Mouse (Mus musculus): ENCODE measurements around the gene Vax2. TPM values are rescaled to one million over a fixed set of nuclear protein-coding genes. Genes with fewer than 3 reads are reported as not detected.

The Vax2 gene
- polyA plus RNA-seq, 2 experiments, result 1.1 to 1.4 TPM

GRCm38 (mm10) chr6:83731128-83731527 is 20.1 kb downstream of the Vax2 start:
- Histone ChIP-seq H3K27me3 (ENCODE audit: control insufficient read depth, insufficient read depth, low read length) (no peaks in the 10 kb centered on the region), H3K4me2 (replicated peaks; ENCODE audit: low read depth, low read length, severe bottlenecking) (no peak overlapping the region), H3K27ac (replicated peaks; ENCODE audit: low read depth, low read length) (no peak overlapping the region), H3K4me3 (replicated peaks; ENCODE audit: low read length) (no peak overlapping the region), H3K4me1 (ENCODE audit: control insufficient read depth, insufficient read depth, low read length) (no peaks in the 10 kb centered on the region), H3K36me3 (ENCODE audit: control insufficient read depth, insufficient read depth, low read length) (no peaks in the 10 kb centered on the region), H3K9ac (ENCODE audit: low read depth, low read length, severe bottlenecking) (no peak overlapping the region), H3K9me3 (ENCODE audit: control insufficient read depth, low read length) (no peaks in the 10 kb centered on the region)
- WGBS, result 28% methylated on average over 5 of the region's 5 CpGs
- no peak for TF ChIP-seq POLR2A (IDR thresholded peaks at IDR 0.05; ENCODE audit: borderline replicate concordance, extremely low read depth, insufficient read depth, insufficient read length)
- DNase-seq (ENCODE audit: low spot score) (no peak), ATAC-seq (ENCODE audit: low FRiP score, low read depth) (no peak)

- no peak for ATAC-seq (ENCODE audit: low FRiP score, low read depth)
- 37% methylated on average over 13 of the region's 13 CpGs for WGBS
- Histone ChIP-seq H3K27ac (replicated peaks; ENCODE audit: low read depth, low read length) (no peak overlapping the region), H3K4me1 (ENCODE audit: control insufficient read depth, insufficient read depth, low read length) (peaks cover 7% of the 10 kb centered on the region), H3K4me3 (replicated peaks; ENCODE audit: low read length) (no peak overlapping the region), H3K36me3 (ENCODE audit: control insufficient read depth, insufficient read depth, low read length) (no peaks in the 10 kb centered on the region), H3K27me3 (ENCODE audit: control insufficient read depth, insufficient read depth, low read length) (no peaks in the 10 kb centered on the region), H3K4me2 (replicated peaks; ENCODE audit: low read depth, low read length, severe bottlenecking) (no peak overlapping the region), H3K9me3 (ENCODE audit: control insufficient read depth, low read length) (no peaks in the 10 kb centered on the region), H3K9ac (ENCODE audit: low read depth, low read length, severe bottlenecking) (no peak overlapping the region)
- no peak for DNase-seq (ENCODE audit: low spot score)
- no peak for TF ChIP-seq POLR2A (IDR thresholded peaks at IDR 0.05; ENCODE audit: borderline replicate concordance, extremely low read depth, insufficient read depth, insufficient read length)
Observed at GRCm38 (mm10) chr6:83737311-83737710, 26.2 kb downstream of the Vax2 start.

GRCm38 (mm10) chr6:83738596-83738995 is 27.5 kb downstream of the Vax2 start:
- no peak overlapping the region for H3K27ac ChIP-seq (replicated peaks; ENCODE audit: low read depth, low read length)
- no peak overlapping the region for H3K9ac ChIP-seq (ENCODE audit: low read depth, low read length, severe bottlenecking)
- no peak overlapping the region for H3K4me2 ChIP-seq (replicated peaks; ENCODE audit: low read depth, low read length, severe bottlenecking)
- DNase-seq (ENCODE audit: low spot score) (peak; percentile 32), ATAC-seq (ENCODE audit: low FRiP score, low read depth) (no peak)
- peaks cover 7% of the 10 kb centered on the region for H3K4me1 ChIP-seq (ENCODE audit: control insufficient read depth, insufficient read depth, low read length)
- no peak overlapping the region for H3K4me3 ChIP-seq (replicated peaks; ENCODE audit: low read length)
- no peaks in the 10 kb centered on the region for H3K9me3 ChIP-seq (ENCODE audit: control insufficient read depth, low read length)
- 52% methylated on average over 6 of the region's 6 CpGs for WGBS
- no peak for TF ChIP-seq POLR2A (IDR thresholded peaks at IDR 0.05; ENCODE audit: borderline replicate concordance, extremely low read depth, insufficient read depth, insufficient read length)
- no peaks in the 10 kb centered on the region for H3K36me3 ChIP-seq (ENCODE audit: control insufficient read depth, insufficient read depth, low read length)
- H3K27me3 ChIP-seq (ENCODE audit: control insufficient read depth, insufficient read depth, low read length), result no peaks in the 10 kb centered on the region

GRCm38 (mm10) chr6:83742761-83743160 is 31.7 kb downstream of the Vax2 start, which contains the start of gene Atp6v1b1:
TSS of gene Atp6v1b1 (plus strand) at chr6:83742990.
- Histone ChIP-seq H3K4me2 (replicated peaks; ENCODE audit: low read depth, low read length, severe bottlenecking) (no peak within 1 kb of the TSS), H3K4me3 (replicated peaks; ENCODE audit: low read length) (no peak within 1 kb of the TSS), H3K27ac (replicated peaks; ENCODE audit: low read depth, low read length) (no peak within 1 kb of the TSS), H3K9me3 (ENCODE audit: control insufficient read depth, low read length) (no peaks in the 10 kb centered on the region), H3K9ac (ENCODE audit: low read depth, low read length, severe bottlenecking) (no peak within 1 kb of the TSS), H3K4me1 (ENCODE audit: control insufficient read depth, insufficient read depth, low read length) (peaks cover 7% of the 10 kb centered on the region), H3K27me3 (ENCODE audit: control insufficient read depth, insufficient read depth, low read length) (no peaks in the 10 kb centered on the region), H3K36me3 (ENCODE audit: control insufficient read depth, insufficient read depth, low read length) (no peaks in the 10 kb centered on the region)
- no peak for TF ChIP-seq POLR2A (IDR thresholded peaks at IDR 0.05; ENCODE audit: borderline replicate concordance, extremely low read depth, insufficient read depth, insufficient read length)
- WGBS, result 71% methylated on average over 5 of the region's 5 CpGs
- ATAC-seq (ENCODE audit: low FRiP score, low read depth) (no peak), DNase-seq (ENCODE audit: low spot score) (no peak)

GRCm38 (mm10) chr6:83743212-83743611 is 32.1 kb downstream of the Vax2 start:
- no peak overlapping the region for H3K4me3 ChIP-seq (replicated peaks; ENCODE audit: low read length)
- H3K9ac ChIP-seq (ENCODE audit: low read depth, low read length, severe bottlenecking), result no peak overlapping the region
- H3K9me3 ChIP-seq (ENCODE audit: control insufficient read depth, low read length), result no peaks in the 10 kb centered on the region
- ATAC-seq (ENCODE audit: low FRiP score, low read depth), result no peak
- H3K27me3 ChIP-seq (ENCODE audit: control insufficient read depth, insufficient read depth, low read length), result no peaks in the 10 kb centered on the region
- no peak overlapping the region for H3K4me2 ChIP-seq (replicated peaks; ENCODE audit: low read depth, low read length, severe bottlenecking)
- peaks cover 7% of the 10 kb centered on the region for H3K4me1 ChIP-seq (ENCODE audit: control insufficient read depth, insufficient read depth, low read length)
- 65% methylated on average over 5 of the region's 5 CpGs for WGBS
- no peak for TF ChIP-seq POLR2A (IDR thresholded peaks at IDR 0.05; ENCODE audit: borderline replicate concordance, extremely low read depth, insufficient read depth, insufficient read length)
- H3K36me3 ChIP-seq (ENCODE audit: control insufficient read depth, insufficient read depth, low read length), result no peaks in the 10 kb centered on the region
- no peak overlapping the region for H3K27ac ChIP-seq (replicated peaks; ENCODE audit: low read depth, low read length)
- no peak for DNase-seq (ENCODE audit: low spot score)

GRCm38 (mm10) chr6:83744126-83744525 is 33.1 kb downstream of the Vax2 start:
- H3K9me3 ChIP-seq (ENCODE audit: control insufficient read depth, low read length), result no peaks in the 10 kb centered on the region
- H3K4me2 ChIP-seq (replicated peaks; ENCODE audit: low read depth, low read length, severe bottlenecking), result no peak overlapping the region
- H3K27me3 ChIP-seq (ENCODE audit: control insufficient read depth, insufficient read depth, low read length), result no peaks in the 10 kb centered on the region
- no peak for ATAC-seq (ENCODE audit: low FRiP score, low read depth)
- 65% methylated on average over 5 of the region's 5 CpGs for WGBS
- no peak for TF ChIP-seq POLR2A (IDR thresholded peaks at IDR 0.05; ENCODE audit: borderline replicate concordance, extremely low read depth, insufficient read depth, insufficient read length)
- DNase-seq (ENCODE audit: low spot score), result no peak
- no peaks in the 10 kb centered on the region for H3K36me3 ChIP-seq (ENCODE audit: control insufficient read depth, insufficient read depth, low read length)
- no peak overlapping the region for H3K4me3 ChIP-seq (replicated peaks; ENCODE audit: low read length)
- H3K27ac ChIP-seq (replicated peaks; ENCODE audit: low read depth, low read length), result no peak overlapping the region
- no peaks in the 10 kb centered on the region for H3K4me1 ChIP-seq (ENCODE audit: control insufficient read depth, insufficient read depth, low read length)
- H3K9ac ChIP-seq (ENCODE audit: low read depth, low read length, severe bottlenecking), result no peak overlapping the region

Measured in limb, embryonic 14.5 days (tissue).